Mouse (Mus musculus) embryonic stem cell, embryonic (primary cell): ENCODE results near the gene Wwox.

Source experiments
- CTCF ChIA-PET, 4 experiments: fragments of 300-600 bp in 2 of 4; fragments of 350-600 bp in 2 of 4; sonication (Branson Sonifier 250); formaldehyde crosslinking; loops; one replicate each; lab custom pipeline; 2022; ENCODE audit warnings: inconsistent platforms in 2 of 4; lab: Charles Lee
- POLR2A ChIA-PET, 4 experiments: fragments of 300-600 bp in 2 of 4; fragments of 350-600 bp in 2 of 4; sonication (Branson Sonifier 250); formaldehyde crosslinking; loops; one replicate each; lab custom pipeline; 2022; ENCODE audit warnings: antibody characterized with exemption in 4 of 4, inconsistent platforms in 1 of 4; lab: Charles Lee

Wwox gene

GRCm38 (mm10) chr8:114455302-114455701, 15.8 kb downstream of the Wwox start:
- ChIA-PET POLR2A (interaction anchor here in 1 of 4 experiments (0.6 kb wide), 1 partner anchor 1248 kb away, joined by 4 read pairs; no protein-coding TSS in a partner anchor), CTCF (interaction anchor here in 1 of 4 experiments (1.5 kb wide), 1 partner anchor 15 kb away, joined by 4 read pairs; the partner anchor contains the start of gene Wwox)

- CTCF ChIA-PET, result interaction anchor here in 3 of 4 experiments (0.6 to 1.5 kb wide), 3 partner anchors 12 to 115 kb away, joined by 4 read pairs; partner anchors contain the start of gene Wwox (in 1 of the 3)
- POLR2A ChIA-PET, result interaction anchor here in 1 of 4 experiments (0.6 kb wide), 1 partner anchor 47 kb away, joined by 3 read pairs; no protein-coding TSS in a partner anchor
Observed at GRCm38 (mm10) chr8:114455953-114456352, 16.5 kb downstream of the Wwox start.

GRCm38 (mm10) chr8:114458113-114458784, 18.8 kb downstream of the Wwox start:
- ChIA-PET CTCF (interaction anchor here in 3 of 4 experiments (0.6 to 1.4 kb wide), 4 partner anchors 18 to 519 kb away, joined by 3 to 7 read pairs (median 4); partner anchors contain the start of gene Wwox (in 1 of the 3)), POLR2A (interaction anchor here in 1 of 4 experiments (0.6 to 1.3 kb wide), 4 partner anchors 19 to 1046 kb away, joined by 3 to 6 read pairs (median 3); no protein-coding TSS in a partner anchor)

- ChIA-PET POLR2A (no interaction called here), CTCF (interaction anchor here (0.5 to 1.7 kb wide), 7 partner anchors 8 to 358 kb away, joined by 3 to 9 read pairs (median 3); partner anchors contain the start of gene Wwox (in 1 of the 4))
Observed at GRCm38 (mm10) chr8:114460600-114460999, 21.1 kb downstream of the Wwox start.

GRCm38 (mm10) chr8:114462591-114462990, 23.1 kb downstream of the Wwox start:
- CTCF ChIA-PET, result interaction anchor here in 2 of 4 experiments (0.6 to 2.4 kb wide), 2 partner anchors 22 to 479 kb away, joined by 3 to 13 read pairs; no protein-coding TSS in a partner anchor
- POLR2A ChIA-PET, result no interaction called here

GRCm38 (mm10) chr8:114463305-114463704, 23.9 kb downstream of the Wwox start:
- POLR2A ChIA-PET, result no interaction called here
- CTCF ChIA-PET, result interaction anchor here in 2 of 4 experiments (0.6 to 2.4 kb wide), 2 partner anchors 11 to 22 kb away, joined by 3 to 13 read pairs; no protein-coding TSS in a partner anchor

- POLR2A ChIA-PET, result interaction anchor here in 1 of 4 experiments (0.5 to 1.3 kb wide), 2 partner anchors 9 to 510 kb away, joined by 4 to 5 read pairs; no protein-coding TSS in a partner anchor
- CTCF ChIA-PET, result interaction anchor here in 3 of 4 experiments (0.5 to 1.9 kb wide), 7 partner anchors 8 to 1303 kb away, joined by 3 to 5 read pairs (median 3); no protein-coding TSS in a partner anchor
Observed at GRCm38 (mm10) chr8:114468526-114469207, 29.2 kb downstream of the Wwox start.

GRCm38 (mm10) chr8:114469208-114469590, 29.7 kb downstream of the Wwox start:
- ChIA-PET CTCF (interaction anchor here in 3 of 4 experiments (0.6 to 1.9 kb wide), 6 partner anchors 9 to 1303 kb away, joined by 3 to 5 read pairs (median 3); no protein-coding TSS in a partner anchor), POLR2A (interaction anchor here in 1 of 4 experiments (0.5 to 1.3 kb wide), 2 partner anchors 8 to 509 kb away, joined by 4 to 5 read pairs; no protein-coding TSS in a partner anchor)

GRCm38 (mm10) chr8:114473546-114473945, 34.1 kb downstream of the Wwox start:
- ChIA-PET POLR2A (no interaction called here), CTCF (no interaction called here)

GRCm38 (mm10) chr8:114476919-114477318, 37.5 kb downstream of the Wwox start:
- ChIA-PET POLR2A (interaction anchor here in 3 of 4 experiments (0.7 to 1.4 kb wide), 4 partner anchors 8 to 37 kb away, joined by 3 to 5 read pairs (median 4); no protein-coding TSS in a partner anchor), CTCF (interaction anchor here in 2 of 4 experiments (1.0 to 1.3 kb wide), 2 partner anchors 17 to 38 kb away, joined by 3 read pairs; partner anchors contain the start of gene Wwox (in 1 of the 2))

- ChIA-PET CTCF (interaction anchor here in 3 of 4 experiments (0.6 to 1.3 kb wide), 3 partner anchors 9 to 65 kb away, joined by 3 to 8 read pairs (median 5); no protein-coding TSS in a partner anchor), POLR2A (interaction anchor here in 1 of 4 experiments (1.4 kb wide), 1 partner anchor 9 kb away, joined by 5 read pairs; no protein-coding TSS in a partner anchor)
Observed at GRCm38 (mm10) chr8:114477790-114478189, 38.3 kb downstream of the Wwox start.

GRCm38 (mm10) chr8:114479749-114480148, 40.3 kb downstream of the Wwox start:
- CTCF ChIA-PET, result interaction anchor here in 2 of 4 experiments (1.1 to 1.3 kb wide), 2 partner anchors 11 to 38 kb away, joined by 3 read pairs; no protein-coding TSS in a partner anchor
- POLR2A ChIA-PET, result interaction anchor here in 1 of 4 experiments (0.6 kb wide), 2 partner anchors 21 to 69 kb away, joined by 3 read pairs; no protein-coding TSS in a partner anchor

GRCm38 (mm10) chr8:114491662-114492160, 52.3 kb downstream of the Wwox start:
- ChIA-PET CTCF (interaction anchor here in 1 of 4 experiments (0.5 kb wide), 1 partner anchor 15 kb away, joined by 3 read pairs; no protein-coding TSS in a partner anchor), POLR2A (no interaction called here)

GRCm38 (mm10) chr8:114499448-114500144, 60.1 kb downstream of the Wwox start:
- ChIA-PET POLR2A (no interaction called here), CTCF (interaction anchor here in 1 of 4 experiments (0.5 kb wide), 1 partner anchor 252 kb away, joined by 7 read pairs; no protein-coding TSS in a partner anchor)

GRCm38 (mm10) chr8:114501906-114502305, 62.5 kb downstream of the Wwox start:
- ChIA-PET POLR2A (interaction anchor here in 1 of 4 experiments (0.6 kb wide), 1 partner anchor 60 kb away, joined by 4 read pairs; no protein-coding TSS in a partner anchor), CTCF (interaction anchor here in 2 of 4 experiments (0.6 kb wide), 2 partner anchors 9 to 40 kb away, joined by 3 to 5 read pairs; no protein-coding TSS in a partner anchor)

- ChIA-PET POLR2A (interaction anchor here in 1 of 4 experiments (0.6 kb wide), 1 partner anchor 47 kb away, joined by 3 read pairs; no protein-coding TSS in a partner anchor), CTCF (no interaction called here)
Observed at GRCm38 (mm10) chr8:114503196-114503595, 63.7 kb downstream of the Wwox start.

GRCm38 (mm10) chr8:114504889-114505288, 65.4 kb downstream of the Wwox start:
- CTCF ChIA-PET, result interaction anchor here in 1 of 4 experiments (0.6 kb wide), 1 partner anchor 300 kb away, joined by 3 read pairs; no protein-coding TSS in a partner anchor
- POLR2A ChIA-PET, result interaction anchor here in 2 of 4 experiments (0.6 to 0.9 kb wide), 2 partner anchors 11 to 176 kb away, joined by 3 to 6 read pairs; no protein-coding TSS in a partner anchor
